Mouse (Mus musculus) inflammation-experienced regulatory T-cells, adult 6 months (primary cell): ENCODE data around the gene Sparc. TPM values are rescaled to one million over a fixed set of nuclear protein-coding genes. Genes with fewer than 3 reads are reported as not detected.
"Not testable (repeated sequence)": the region's sequence is repeated elsewhere in the genome, so short reads cannot be mapped to it uniquely, and the experiment has no call there.

Experiments
- ATAC-seq: one replicate; pipeline ENCODE4 v1.8.0; 2017
- polyA plus RNA-seq, 3 experiments: library from polyadenylated mRNA; unstranded; fragments of 100-300 nt; shearing (Covaris generic); gene quantifications; one replicate each; pipeline ENCODE4 v1.2.1; 2017

Sparc gene
- polyA plus RNA-seq, 3 experiments from 2014 or later: not detected

DNA sequence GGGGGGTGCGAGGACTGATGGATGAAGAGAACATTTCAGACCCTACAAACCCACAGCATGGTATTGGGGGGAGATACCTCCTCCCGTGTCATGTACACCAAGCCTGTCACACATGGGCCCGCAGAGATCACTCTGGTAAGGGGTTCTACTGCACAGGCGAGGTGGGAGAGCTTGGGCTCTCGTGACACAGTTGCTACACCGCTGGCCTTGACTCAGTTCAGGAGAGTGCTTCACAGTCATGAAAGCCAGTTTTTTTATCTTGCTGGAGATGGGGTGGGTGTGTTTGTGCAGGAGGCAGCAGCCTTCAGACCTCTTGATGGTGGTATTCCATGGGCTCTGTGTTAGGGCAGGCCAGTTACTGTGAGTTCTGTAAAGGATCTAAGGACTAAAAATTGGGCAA is 13.1 kb upstream of the Sparc start:
- no peak for ATAC-seq

- no peak for ATAC-seq
Observed at GRCm38 (mm10) chr11:55432981-55433380, 10.0 kb upstream of the Sparc start.

DNA sequence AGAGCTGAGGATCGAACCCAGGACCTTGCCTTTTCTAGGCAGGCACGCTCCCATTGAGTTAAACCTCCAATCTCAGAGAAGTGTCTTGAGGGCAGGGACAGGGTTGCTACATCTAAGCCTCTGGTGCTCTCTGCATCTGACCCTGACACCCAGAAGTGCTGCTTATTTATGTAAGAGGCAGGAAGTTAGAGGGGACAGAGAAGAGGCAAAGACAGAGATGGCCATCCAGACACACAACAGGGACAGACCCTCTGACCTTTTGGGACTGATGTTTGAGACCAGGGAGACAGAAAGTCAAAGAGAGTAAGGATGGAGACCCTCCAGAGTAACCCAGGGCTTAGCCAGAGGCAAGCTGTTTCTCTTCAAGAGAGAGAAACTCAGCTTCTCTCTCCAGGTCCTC is 7.0 kb upstream of the Sparc start:
- ATAC-seq: no peak

DNA sequence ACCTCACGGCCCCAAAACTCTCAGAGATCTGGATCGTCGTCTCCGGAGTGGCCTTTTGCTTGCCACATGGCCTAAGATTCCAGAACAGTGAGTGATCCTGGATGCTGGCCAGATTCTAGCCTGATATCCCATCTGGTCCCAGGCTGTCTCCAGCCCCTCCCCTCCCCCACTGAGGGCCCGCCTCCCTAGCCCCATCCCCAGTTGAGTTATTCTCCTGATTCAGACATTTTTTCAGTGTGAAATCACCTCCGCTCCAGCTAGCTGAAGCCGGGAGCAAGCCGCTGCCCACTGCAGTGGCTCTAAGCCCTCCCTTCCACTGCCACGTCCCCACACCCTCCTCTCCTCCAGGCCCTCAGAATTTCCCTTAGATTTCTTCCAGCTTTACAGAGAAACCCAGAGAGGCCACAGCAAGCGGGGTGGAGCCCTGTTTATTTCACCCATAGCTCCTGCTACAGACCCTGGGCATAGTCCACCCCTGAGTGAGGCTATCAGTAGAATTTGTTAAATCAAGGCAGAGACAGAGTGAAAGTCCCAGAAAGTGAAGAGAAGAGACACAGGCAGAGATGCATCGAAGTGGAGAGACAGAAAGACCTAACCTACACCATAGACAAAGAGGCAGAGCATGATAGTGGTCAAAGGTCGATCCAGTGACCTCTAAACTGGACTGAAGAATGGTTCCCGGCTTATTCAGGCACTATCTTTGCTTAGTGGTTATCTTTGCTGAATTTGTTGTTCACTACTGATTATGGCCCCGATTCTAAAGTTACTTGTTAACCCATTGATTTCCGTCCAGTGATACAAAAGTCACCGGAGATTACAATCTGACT is 5.4 kb upstream of the Sparc start:
- ATAC-seq: no peak

DNA sequence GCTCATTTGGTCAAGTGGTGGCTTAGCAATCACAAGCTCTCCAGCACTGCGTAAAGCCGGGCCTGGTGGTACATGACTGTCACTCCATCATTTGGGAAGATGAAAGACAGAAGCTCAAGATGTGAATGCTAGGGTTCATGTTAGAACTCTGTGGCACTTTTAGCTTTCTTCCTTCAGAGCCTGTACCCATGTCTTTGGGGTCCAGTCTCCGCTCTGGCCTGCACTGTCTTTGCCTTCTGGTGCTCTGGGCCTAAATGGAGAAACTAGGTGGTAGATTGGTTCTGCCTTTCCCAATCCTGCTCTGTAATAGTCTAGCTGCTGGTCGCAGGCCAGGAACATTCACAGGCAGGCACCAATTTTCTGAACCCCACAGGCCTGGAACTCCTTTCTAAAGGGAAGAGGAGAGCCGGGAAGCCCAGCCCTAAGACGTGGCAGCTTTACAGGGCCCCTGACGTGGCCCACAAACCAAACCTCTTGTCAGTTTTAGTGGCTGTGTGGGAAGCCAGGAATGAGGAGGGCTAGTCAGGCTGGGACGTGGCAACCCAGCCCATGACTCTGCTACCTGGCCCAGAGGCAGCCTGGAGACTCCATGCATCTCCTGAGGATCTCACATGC is 1.9 kb upstream of the Sparc start:
- no peak for ATAC-seq

- no peak for ATAC-seq
Observed at GRCm38 (mm10) chr11:55423756-55424155, 773 bp upstream of the Sparc start.

GRCm38 (mm10) chr11:55419678-55420307 is 3.2 kb downstream of the Sparc start:
- ATAC-seq: no peak

GRCm38 (mm10) chr11:55419296-55419677 is 3.7 kb downstream of the Sparc start:
- ATAC-seq: no peak

GRCm38 (mm10) chr11:55418704-55419061 is 4.3 kb downstream of the Sparc start:
- ATAC-seq: no peak

GRCm38 (mm10) chr11:55417898-55418703 is 4.9 kb downstream of the Sparc start:
- ATAC-seq: no peak

GRCm38 (mm10) chr11:55416609-55417265 is 6.2 kb downstream of the Sparc start:
- no peak for ATAC-seq

GRCm38 (mm10) chr11:55415731-55416130 is 7.3 kb downstream of the Sparc start:
- ATAC-seq: not testable (repeated sequence)

GRCm38 (mm10) chr11:55415036-55415704 is 7.8 kb downstream of the Sparc start:
- ATAC-seq: no peak

DNA sequence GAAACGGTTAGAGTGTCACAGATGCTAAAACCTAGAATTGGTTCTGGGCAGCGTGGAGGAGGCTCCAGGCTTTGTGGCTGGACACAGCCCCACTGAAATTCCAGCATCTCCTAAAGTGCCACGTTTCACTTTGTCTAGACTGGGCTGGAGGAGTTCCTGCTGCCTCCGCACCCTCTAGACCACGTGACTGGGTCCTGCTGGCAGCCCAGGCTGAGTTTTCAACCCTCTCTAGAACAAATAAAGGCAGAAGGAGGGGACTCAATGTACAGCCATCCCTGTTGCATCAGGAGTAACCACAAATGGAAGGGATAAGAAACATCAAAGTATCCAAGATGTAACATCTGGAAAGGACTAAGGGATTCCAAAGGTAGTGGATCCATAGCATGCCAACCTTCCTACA is 8.7 kb downstream of the Sparc start:
- ATAC-seq: no peak

- no peak for ATAC-seq
Observed at GRCm38 (mm10) chr11:55413416-55413796, 9.6 kb downstream of the Sparc start.

DNA sequence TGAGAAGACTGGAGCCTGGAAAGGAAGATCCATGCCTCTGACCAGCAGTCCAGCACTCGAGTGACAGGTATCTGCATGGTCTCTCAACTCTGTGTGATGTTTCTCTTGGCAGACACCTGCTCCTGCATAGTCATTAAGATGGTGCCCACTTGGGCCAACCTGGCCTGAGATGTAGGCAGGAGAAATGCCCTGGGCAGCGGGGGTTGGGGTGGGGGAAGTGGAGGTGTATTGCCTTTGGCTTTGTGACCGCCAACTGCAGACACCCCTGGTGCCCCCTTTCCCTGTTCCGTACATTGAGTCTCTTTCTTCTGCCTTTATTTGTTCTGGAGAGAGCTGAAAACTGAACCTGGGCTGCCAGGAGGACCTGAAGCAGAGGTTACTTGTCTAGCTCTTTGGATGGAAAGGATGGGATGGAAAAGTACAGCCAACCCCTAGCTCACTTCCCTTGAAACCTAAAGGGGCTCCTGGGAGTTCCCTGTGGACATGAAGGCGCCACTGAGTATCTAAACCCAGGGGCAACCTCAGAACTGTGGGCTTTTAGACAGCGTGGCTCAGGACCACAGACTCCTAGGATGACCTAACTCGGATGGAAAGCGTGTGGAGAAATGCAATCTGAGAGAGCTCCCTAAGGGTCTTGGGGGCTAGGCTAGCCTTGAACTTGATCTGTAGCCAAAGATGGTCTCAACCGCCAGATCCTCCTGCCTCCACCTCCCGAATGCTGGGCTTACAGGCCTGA is 10.1 kb downstream of the Sparc start:
- no peak for ATAC-seq

DNA sequence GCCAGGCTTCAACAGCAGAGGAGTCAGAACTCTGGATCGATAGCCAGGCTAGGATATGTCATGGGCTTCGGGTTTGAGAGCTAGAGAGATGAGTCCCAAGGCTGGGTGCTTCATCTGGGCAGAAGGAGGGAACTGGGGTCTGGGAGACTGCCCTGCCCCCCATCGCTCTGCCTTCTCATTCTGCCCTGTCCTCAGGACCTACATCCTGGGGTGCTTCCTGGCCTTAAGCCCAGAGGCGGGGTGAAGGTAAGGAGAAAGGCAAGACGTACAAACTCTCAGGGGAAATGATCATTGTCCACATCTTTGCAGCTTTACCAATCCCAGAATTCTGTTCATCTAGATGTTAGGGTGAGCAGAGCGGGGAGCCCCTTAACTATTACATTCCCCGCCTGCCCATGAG is 10.9 kb downstream of the Sparc start:
- ATAC-seq: no peak

DNA sequence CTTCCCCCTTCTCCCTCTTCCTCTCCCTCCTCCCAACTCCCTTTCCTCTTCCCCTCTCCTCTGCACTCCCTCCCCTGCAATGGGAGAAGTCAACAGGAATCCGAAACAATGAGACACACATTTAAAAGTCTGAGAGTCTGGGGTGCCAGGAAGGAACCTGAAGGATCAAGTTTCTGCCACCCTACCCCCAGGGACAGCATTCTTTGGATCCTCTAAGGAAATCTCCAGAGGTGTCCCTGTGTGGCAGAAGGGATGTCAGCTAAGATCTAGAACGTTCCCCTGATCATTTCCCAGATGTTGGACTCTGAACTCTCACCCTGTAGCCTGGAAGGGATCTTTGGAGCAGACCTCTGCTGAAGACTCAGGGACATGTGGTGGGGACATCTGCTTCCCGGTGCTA is 12.5 kb downstream of the Sparc start:
- ATAC-seq: no peak

DNA sequence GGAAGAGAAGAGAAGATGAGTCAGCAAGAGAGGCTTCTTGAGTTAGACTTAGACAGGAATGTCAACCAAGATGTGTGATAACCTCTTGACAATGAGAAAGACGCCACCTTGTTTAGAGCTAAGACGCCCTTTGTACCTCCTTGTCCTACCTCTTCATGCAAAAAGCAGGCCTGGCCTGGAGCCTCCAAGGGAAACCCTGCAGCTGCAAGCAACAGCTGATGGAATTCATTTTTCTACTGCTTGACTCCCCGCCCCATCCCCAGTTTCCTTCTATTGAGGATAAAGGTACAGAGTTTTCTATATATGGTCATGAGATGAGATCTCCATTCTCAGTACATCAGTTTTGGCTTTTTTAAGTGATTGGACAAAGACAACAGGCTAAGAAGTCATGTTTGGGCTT is 13.0 kb downstream of the Sparc start:
- ATAC-seq: no peak

DNA sequence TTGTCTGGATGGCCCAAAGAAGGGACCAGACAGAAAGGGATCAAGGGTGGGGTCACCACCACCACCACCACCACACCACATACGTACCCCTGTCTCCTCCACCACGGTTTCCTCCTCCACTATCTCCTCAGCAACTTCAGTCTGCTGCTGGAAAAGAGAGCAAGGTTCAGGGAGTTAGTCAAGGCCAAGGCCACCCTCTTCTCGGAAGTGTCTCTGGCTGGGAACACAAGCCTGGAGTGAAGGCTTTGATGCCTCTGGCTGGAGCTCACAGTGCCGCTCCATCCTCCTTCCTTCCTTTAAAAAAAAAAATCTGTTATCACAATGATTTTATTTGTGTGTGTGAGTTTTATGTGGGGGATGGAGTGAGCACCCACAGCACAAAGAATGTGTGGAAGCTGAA is 15.8 kb downstream of the Sparc start:
- no peak for ATAC-seq
